Mouse (Mus musculus) liver (tissue): ENCODE data around the gene Mdk.

Source experiments
- DNase-seq: peaks from one replicate; pipeline ENCODE4 v3.0.0-alpha.2; 2020; ENCODE audit warnings: mixed read lengths

Mdk gene

DNA sequence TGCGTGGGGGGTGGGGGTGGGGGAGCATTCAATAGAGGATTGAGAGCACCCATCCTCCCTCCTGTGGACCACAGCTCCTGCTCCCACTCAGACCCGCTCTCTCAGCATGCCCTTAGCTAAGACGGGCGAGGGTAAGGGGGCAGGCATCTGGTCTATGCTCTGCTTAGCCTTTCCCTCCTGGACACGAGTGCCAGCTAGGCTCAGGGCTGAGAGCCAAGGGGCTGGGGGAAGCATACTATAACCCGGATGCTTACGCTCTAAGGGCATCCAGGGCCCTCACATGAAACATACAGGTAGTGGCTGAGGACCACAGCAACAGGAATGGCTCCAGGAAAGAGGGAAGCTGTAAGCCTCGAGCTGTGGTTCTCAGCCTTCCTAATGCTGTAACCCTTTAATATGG is 26.0 kb upstream of the Mdk start:
- DNase-seq: no peak

- peak; percentile 72 for DNase-seq
These were observed 25.0 kb upstream of the Mdk start for GRCm38 (mm10) chr2:91957096-91957495.

DNA sequence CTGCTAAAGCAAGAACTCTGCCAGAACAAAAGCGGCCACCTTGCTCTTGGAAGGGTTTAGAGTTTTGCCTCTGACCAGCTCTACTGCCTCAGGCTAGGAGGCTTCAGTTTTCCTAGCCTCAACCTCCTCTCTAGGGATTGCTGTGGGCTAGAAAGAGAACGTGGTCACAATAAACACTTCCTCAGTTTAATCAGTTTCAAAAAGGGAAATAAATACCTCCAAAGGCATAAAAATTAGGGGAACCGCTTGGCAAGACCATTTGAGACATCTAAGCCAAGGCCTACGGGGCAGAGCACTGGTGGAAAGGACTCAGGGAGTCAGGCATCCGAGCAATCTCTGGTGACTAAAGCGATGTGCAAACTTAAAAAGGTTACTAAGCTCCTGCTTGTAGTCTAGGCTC is 23.8 kb upstream of the Mdk start:
- no peak for DNase-seq

DNA sequence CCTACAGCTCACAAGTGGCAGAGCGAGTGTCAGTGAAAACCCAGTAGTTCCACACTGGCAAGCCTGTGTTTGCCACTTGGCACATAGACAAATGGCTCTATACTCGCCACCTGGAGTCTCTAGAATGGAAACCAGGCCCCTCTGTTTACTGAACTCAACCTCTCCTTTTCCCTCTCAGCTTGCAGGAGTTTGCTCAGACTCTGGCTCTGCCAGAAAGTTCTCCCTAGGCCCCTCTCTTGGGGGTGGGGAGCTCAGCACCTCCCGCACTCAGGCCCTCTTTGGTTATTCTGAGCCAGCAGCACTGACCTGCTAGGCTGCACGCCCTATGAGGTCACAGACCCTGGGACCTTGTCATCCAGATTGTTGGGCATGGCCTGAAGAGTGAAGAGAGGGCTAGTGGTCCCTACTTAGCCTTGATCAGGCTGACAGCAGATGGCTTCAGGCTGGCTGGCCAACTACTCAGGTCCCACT is 23.1 kb upstream of the Mdk start:
- no peak for DNase-seq

DNA sequence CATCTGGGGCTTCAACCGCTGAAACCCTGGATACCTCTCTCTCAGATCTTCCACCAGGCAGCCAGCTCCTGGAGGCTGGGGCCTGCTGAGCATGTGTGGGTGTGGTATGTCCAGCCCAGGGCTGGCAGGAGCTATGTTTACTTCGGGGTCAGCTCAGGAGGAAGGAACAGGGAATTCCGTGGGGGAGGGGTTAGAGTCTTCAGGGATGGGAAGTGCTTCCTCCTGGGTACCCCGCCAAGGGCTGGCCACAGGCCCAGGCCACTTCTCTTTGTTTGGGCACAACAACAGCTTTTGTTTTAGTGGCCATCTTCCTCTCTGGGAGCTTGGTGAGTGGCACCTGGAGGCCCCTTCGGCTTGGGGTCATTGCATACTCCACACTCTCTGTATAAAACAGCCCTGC is 21.7 kb upstream of the Mdk start:
- DNase-seq: peak; percentile 38

DNA sequence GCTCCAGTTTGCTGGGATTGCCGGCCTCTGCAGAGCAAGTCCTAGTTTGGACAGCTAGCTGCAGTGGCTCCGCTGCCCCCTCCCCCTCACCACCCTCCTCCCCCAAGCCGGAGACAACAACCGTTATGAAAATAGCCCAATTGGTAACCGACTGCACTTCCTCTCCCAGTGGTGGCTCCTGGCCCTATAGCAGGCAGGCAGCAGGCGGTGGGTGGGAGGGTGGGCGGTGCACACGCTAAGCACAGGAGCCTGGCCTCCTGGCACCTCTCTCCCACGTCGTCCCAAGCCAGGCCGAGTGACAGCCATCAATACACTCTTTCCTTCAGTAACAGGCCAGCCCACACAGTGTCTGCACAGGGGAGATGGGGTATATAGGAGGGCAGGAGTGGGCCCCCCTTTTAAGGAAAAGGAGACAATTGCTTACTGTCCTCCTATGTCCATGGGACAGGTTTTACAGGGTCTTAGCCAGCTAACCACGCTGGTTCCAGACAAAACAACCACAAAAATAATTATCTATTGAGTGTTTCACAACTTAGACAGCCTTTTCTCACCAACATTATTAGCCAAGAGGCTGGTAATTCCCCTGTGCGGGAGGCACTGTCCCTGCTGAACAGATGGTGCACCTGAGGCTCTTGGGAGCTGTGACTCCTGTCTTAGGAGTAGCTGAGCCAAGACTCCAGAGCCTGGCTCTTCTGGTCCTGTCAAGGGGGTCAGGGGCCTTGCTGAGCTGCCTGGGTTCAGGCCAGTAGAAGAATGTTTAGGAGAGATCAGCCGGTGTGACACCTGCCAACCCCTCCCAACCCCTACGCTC is 18.4 kb upstream of the Mdk start:
- peak; percentile 81 for DNase-seq

DNA sequence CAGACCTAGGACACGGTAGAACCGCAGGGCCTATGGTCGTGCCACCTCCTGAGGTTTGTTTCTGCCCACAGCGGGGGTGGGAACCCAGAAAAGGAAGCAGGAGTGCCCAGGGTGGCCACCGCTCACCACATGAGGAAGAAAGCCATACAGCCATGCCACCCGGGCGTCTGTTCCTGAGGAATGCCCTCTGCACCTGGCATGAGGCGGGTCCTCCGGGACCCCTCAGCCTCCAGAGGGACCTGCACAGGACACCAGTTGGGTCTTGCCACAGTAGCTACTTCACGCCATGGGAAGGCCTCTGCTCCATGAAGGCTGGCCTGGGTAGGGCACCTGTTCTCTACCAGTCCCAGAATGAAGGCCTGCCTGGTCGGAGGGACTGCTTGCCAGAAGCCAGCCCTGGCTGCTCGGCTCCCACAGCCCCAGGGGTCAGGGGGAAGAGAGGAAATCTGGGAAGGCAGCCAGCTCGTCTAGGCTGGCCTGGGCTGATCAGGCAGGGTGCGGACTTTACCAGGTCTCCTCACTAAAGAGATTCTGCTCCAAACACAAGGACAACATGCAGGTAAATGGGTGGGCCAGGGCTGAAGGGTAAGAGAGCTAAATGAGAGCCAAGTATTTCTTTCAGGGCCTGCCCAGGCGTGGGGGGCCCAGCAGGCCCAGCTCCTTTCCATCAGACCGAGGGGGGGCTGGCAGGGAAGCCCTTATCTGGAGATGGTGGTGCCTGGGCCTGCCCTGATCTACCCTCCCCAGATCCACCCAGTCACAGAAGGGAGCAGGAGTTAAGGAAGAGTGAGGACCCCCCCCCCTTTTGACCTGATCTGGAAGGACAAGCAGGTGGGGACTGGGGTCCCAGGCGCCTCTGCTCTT is 17.5 kb upstream of the Mdk start:
- DNase-seq: peak; percentile 84

DNA sequence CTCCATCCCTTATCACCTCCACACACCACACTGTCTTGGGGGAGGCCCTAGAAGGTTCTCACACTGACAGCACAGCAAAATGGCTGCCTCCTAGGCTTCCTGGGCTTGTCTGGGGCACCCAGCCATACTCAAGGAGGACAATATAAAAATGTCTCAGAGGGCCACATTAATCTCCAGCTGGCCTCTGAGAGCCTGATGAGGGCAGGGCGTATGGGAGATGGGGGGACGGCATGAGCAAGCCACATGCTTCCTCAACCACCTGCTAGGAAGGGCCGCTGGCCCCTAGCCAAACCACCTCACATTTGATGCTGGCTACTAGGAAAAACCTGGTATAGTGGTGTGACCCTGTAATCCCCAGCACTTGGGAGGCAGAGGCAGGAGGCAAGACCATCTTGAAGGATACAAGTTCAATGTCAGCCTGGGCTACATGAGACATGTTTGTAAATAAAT is 16.7 kb upstream of the Mdk start:
- DNase-seq: peak; percentile 65

- DNase-seq: peak; percentile 75
These were observed 16.0 kb upstream of the Mdk start for GRCm38 (mm10) chr2:91948151-91948509.

DNA sequence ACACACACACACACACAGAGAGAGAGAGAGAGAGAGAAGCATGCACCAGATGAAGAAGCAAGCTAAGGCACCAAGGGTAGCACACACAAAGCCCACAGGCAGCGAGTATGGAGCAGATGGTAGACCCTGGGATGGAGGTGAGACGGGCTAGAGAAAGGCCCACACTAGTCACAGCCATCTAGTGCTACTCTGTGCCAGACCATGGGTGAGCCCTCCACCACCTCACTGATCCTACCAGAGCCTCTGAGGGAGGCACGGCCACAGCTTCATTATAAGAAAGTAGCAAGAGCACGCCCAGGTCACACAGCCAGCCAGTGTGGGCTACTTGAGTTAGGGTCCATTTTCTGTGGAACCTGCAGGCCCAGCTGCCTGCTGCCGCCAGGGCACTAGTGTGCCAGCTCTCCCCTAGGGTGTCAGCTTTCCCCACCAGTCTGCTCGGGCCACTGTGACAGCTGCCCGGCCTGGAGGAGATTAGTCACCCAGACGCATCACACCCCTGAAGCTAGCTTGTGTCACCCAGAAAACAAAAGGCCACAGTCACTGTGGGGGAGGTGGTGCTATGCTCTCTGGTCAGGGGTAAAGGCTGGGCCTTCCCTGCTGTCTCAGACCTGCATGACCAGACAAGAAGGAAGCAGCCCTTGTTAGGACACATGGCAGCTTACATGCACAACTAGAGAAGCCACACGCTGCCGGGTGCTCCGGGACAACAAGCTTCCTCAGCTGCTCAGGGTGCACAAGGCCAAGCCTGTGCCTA is 15.5 kb upstream of the Mdk start:
- peak; percentile 76 for DNase-seq

DNA sequence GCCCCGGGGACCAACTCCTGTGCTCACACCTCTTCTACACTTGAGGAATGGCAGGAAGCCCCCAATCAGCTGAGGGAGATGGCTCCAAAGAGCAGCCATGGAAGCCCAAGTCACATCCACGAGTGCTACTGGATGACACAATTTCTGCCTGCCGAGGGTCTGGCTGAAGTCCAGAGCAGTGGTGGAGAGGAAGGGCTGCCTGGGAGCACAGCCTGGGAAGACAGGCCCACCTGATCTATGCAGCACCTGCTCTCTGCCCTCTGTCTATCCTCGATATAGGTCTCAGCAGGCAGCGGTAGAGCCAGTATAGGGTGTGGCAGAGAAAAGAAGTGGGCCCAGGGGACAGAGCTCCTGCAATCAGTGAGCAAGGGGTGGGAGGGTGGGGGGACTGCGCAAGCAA is 14.7 kb upstream of the Mdk start:
- peak; percentile 63 for DNase-seq

DNA sequence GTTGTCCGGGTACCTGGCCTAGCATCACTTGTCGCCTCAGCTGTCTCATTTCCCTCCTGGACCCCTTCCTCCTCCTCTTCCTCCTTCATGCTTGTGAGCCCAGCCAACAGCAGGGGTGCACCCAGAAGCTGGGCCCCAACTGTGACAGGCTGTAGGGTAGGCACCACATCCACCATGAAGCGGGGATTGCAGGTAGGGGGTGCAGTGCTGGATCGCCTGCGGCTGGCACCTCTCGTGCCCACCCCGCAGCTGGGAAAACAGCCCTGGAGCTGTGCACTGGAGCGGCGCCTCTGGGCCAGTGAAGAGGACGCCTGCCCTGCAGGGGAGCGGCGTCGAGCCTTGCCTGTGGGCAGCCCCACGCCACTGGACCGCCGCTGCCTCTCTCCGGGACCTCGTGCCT is 13.4 kb upstream of the Mdk start, which contains the start of gene Gm9821:
Gm9821 (plus strand) TSS at position 221 of the 400 bp plus-strand sequence.
- no peak for DNase-seq

DNA sequence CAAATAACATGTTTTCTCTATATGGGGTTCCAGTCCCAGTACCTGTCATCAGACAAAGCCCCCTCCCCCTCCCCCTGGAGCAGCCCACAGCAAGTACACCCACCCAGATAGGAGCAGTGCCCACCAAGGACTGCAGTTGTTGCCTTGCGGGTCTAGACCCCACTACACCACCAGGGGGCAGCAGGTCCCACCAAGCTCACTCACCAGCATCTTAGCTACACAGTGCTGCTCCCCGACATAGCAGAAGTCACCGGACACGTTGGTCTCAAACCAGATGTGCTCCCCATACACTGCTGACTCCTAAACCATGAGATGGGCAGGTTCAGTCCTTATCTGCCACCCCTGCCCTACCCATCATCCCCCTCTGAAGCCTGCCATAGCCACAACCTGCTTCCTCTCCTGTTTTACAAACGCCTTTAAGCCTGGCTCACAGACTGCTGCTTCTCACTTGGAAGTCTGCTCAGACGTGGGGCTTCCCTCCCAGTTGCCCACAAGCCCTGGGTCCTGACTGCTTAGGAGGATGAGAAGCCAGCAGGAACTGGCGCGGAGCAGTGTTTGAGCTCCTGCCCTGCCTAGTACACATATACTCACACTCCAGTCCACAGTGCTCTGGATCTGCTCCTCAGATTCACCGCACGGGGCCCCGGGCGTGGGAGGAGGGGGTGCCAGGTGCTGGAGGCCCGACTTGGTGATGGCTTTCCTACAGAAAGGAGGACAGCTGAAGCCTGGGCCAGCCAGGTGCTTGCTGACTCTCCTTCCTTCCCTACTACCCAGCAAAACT is 12.3 kb upstream of the Mdk start:
- DNase-seq: peak; percentile 84

- DNase-seq: no peak
These were observed 10.3 kb upstream of the Mdk start for GRCm38 (mm10) chr2:91942356-91942755.

GRCm38 (mm10) chr2:91939303-91939935 is 7.3 kb upstream of the Mdk start:
- no peak for DNase-seq

DNA sequence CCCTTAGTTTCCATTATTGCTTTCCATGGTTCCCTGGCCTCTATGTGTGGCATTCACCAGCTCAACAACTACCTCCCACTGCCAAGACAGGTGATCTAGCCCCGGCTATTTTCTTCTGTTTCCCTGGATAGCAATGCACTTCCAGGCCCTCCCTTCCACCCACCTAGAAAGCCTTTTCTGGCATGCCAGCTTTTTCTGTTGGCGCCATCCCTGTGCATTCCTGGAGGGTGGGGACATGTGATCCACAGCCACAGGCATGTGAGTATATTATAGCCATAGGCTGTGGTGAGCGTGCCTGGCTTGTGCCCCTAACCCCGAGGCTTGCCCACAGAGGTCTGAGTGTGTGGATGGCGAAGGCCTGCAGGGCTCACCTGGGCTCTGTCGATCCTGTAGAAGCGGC is 4.1 kb upstream of the Mdk start:
- DNase-seq: no peak

- no peak for DNase-seq
These were observed 2.9 kb upstream of the Mdk start for GRCm38 (mm10) chr2:91934826-91935525.

GRCm38 (mm10) chr2:91934016-91934415 is 1.9 kb upstream of the Mdk start:
- no peak for DNase-seq

DNA sequence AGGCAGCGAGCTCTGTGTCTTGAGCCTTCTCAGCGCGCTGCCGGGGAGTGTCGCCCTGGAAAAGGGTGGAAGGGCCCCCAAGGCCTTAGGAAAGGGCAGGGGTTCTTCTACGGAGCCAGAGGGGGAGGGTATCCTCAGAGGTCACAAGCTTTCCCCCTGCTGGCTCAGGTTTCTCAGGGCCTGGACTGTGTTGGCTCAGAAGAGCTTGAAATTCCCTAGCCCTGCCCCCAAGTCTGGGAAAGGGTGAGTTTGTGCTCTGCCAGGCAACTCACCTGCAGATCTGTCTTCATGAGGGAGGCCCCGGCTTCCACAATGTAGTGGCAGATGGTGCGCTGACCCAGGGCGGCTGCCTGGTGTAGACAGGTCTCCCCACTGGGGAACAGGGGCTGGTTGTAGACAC is 1.4 kb upstream of the Mdk start:
- no peak for DNase-seq

- DNase-seq: no peak
These were observed 747 bp upstream of the Mdk start for GRCm38 (mm10) chr2:91932737-91933350.
